Mouse (Mus musculus): ENCODE data around the gene Bhlhe23. TPM values are rescaled to one million over a fixed set of nuclear protein-coding genes. Genes with fewer than 3 reads are reported as not detected.

Gene Bhlhe23
- polyA plus RNA-seq, 1 experiment: not detected

DNA sequence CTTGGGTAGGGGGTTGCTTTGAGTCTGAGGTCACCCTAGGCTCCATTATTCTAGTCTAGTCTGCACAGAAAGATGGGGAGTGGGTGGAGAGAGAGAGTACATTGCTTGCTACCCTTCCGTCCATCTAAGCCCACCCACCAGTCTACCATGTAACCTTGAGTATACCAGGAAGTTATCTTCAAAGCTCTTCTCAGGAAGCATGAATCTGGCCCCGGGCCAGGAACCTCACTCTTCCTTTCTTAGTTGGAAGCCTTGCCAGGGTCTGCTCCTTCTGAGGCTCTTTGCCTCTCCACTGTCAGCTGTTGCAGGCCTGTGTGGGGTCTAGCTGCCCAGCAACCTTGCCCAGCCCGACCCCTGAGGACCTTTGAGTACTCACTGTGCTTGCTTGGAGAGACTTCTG is 45.7 kb downstream of the Bhlhe23 start:
- WGBS: 51% methylated on average over 3 of the region's 3 CpGs
- DNase-seq (ENCODE audit: low read depth, low spot score): no peak

DNA sequence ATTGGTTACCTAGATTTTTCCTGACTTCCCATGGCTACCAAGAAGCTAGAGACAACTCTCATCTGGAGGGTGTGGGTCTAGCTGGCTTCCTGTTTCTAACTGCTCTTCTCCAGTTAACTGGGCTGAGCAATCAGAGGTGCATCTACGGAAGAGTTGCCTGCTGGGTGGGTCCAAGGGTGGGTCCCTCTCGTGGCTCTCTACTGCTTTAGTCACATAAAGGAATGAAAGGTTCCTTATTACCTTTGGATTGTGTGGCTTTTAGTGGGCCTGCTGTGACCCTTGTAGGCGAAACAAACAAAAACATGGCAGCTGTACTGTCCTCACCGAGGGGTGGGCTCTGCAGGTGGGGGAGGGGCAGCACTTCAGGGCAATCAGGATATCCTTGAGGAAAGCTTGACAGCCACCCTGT is 49.1 kb downstream of the Bhlhe23 start:
- DNase-seq (ENCODE audit: low read depth, low spot score): no peak
- 22% methylated on average over 4 of the region's 4 CpGs for WGBS

DNA sequence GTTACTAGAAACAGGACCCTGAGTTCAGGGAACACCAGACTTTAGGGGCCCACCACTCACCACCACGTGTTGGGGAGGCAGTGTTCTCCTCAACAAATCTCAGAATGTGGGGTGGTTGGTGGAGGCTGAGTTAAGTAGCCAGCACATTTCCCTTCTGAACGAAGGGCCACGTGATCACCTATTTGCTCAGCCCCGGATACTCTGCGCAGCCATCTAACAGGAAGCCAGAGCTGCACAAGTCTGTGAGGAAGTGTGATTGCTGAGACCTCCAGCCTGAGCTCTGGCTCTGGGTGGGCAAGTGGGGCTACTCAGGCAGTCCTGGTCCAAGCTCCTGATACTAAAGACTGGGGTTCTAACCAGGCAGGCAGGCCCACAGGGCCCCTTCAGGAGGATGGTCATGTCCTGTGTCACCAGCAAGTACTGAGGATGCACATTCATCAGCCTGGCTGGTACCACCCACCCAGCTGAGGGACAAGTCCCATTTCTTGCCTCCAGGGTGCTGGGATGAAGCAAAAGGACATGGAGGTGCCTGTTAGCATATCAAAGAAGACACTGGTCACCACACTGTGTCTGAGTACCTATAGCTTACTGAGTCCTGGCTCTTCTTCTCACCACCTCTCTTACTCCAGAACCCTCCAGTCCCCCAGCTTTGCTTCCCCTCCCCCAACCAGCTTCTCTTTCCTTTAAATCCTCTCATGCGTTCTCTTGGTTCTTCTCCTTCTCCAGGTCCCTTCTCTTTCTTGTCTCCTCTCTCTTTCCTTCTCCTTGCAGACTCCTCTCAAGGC is 49.9 kb downstream of the Bhlhe23 start:
- DNase-seq (ENCODE audit: low read depth, low spot score): no peak
- 41% methylated on average over 6 of the region's 6 CpGs for WGBS

- DNase-seq (ENCODE audit: low read depth, low spot score): no peak
- WGBS: 20% methylated on average over 8 of the region's 8 CpGs
These were observed 50.7 kb downstream of the Bhlhe23 start for GRCm38 (mm10) chr2:180725856-180726629.

GRCm38 (mm10) chr2:180725414-180725778 is 51.3 kb downstream of the Bhlhe23 start:
- 0% methylated on average over 6 of the region's 6 CpGs for WGBS
- DNase-seq (ENCODE audit: low read depth, low spot score): no peak

GRCm38 (mm10) chr2:180724585-180725413 is 51.9 kb downstream of the Bhlhe23 start, which contains the start of gene Slc17a9:
Gene Slc17a9, plus strand, starts transcription at chr2:180725263.
- DNase-seq (ENCODE audit: low read depth, low spot score): no peak
- WGBS: 2% methylated on average over 18 of the region's 18 CpGs

Other genes with a start within 250 kb of the Bhlhe23 start
- gene Mrgbp, start 195.6 kb downstream of the Bhlhe23 start, polyA plus RNA-seq (2012; rRNA removed): 17.7 and 19.0 TPM in 2 replicates
- gene Ogfr, start 187.7 kb downstream of the Bhlhe23 start, polyA plus RNA-seq (2012; rRNA removed): 35.6 and 44.3 TPM in 2 replicates
- 0.33 and 1.3 TPM in 2 replicates for gene Col9a3, start 179.1 kb downstream of the Bhlhe23 start, polyA plus RNA-seq (2012; rRNA removed)
- gene Tcfl5, start 134.2 kb downstream of the Bhlhe23 start, polyA plus RNA-seq (2012; rRNA removed): not detected in 2 replicates
- 8.3 and 14.7 TPM in 2 replicates for gene Dido1, start 66.9 kb downstream of the Bhlhe23 start, polyA plus RNA-seq (2012; rRNA removed)
- gene Gid8, start 66.8 kb downstream of the Bhlhe23 start, polyA plus RNA-seq (2012; rRNA removed): 35.7 and 35.8 TPM in 2 replicates
- gene Slc17a9, start 51.6 kb downstream of the Bhlhe23 start, polyA plus RNA-seq (2012; rRNA removed): 19.1 and 19.9 TPM in 2 replicates
- gene Ythdf1, start 144.0 kb upstream of the Bhlhe23 start, polyA plus RNA-seq (2012; rRNA removed): 26.5 and 34.7 TPM in 2 replicates
- not detected in 2 replicates for gene Birc7, start 152.1 kb upstream of the Bhlhe23 start, polyA plus RNA-seq (2012; rRNA removed)
- gene Nkain4, start 177.8 kb upstream of the Bhlhe23 start, polyA plus RNA-seq (2012; rRNA removed): 4.1 and 8.3 TPM in 2 replicates
- 41.1 and 48.9 TPM in 2 replicates for gene Arfgap1, start 190.3 kb upstream of the Bhlhe23 start, polyA plus RNA-seq (2012; rRNA removed)
- 1.8 and 2.3 TPM in 2 replicates for gene Col20a1, start 209.6 kb upstream of the Bhlhe23 start, polyA plus RNA-seq (2012; rRNA removed)

All from large intestine, adult 2 months (tissue).